Mouse (Mus musculus): ENCODE data around the gene Mei1.

DNA sequence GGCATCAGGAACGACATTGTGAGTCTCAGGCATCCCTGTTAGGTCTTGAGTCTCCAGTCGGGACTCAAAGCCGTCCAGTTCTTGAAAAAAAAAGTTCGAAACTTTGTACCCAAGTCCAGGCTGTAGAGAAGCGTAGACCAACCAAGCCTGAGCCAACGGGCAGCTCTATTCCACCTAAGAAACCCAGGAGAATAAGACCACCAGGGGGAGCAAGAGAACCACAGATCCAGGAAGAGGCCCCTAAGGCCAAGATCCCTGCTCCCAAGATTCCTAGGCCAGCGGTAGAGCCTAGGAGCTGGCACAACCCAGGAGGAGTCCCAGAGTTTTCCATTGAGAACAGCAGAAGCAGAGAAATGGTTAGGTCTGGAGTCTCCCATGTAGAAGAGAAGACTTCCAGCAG is 4.3 kb upstream of the Mei1 start:
- TF ChIP-seq POLR2A (IDR thresholded peaks at IDR 0.05; ENCODE audit: insufficient read length, low read depth) (no peak), E2F4 (IDR thresholded peaks at IDR 0.05; ENCODE audit: insufficient read depth) (no peak), MAX (IDR thresholded peaks at IDR 0.05; ENCODE audit: low read depth) (no peak), TCF12 (IDR thresholded peaks at IDR 0.05; ENCODE audit: insufficient read depth, poor library complexity, severe bottlenecking) (no peak), MYOD1 (IDR thresholded peaks at IDR 0.05; ENCODE audit: control insufficient read depth in 1 of 3, insufficient read length in 2 of 3, low read depth in 2 of 3) (no peak), CEBPB (IDR thresholded peaks at IDR 0.05; ENCODE audit: insufficient read depth, poor library complexity, severe bottlenecking) (no peak), POLR2AphosphoS2 (IDR thresholded peaks at IDR 0.05; ENCODE audit: insufficient read length, low read depth) (no peak), USF1 (IDR thresholded peaks at IDR 0.05; ENCODE audit: low read depth) (no peak), MYOG (IDR thresholded peaks at IDR 0.05; ENCODE audit: control insufficient read depth in 1 of 3, insufficient read depth in 1 of 3, insufficient read length in 2 of 3, low read depth in 2 of 3) (no peak), REST (IDR thresholded peaks at IDR 0.05; ENCODE audit: insufficient read depth, insufficient read length) (no peak), TCF3 (IDR thresholded peaks at IDR 0.05; ENCODE audit: insufficient read length, low read depth) (no peak), SRF (IDR thresholded peaks at IDR 0.05; ENCODE audit: control insufficient read depth, insufficient read length, low read depth) (no peak)

Measured in myocyte (in vitro differentiated cells).